Mouse (Mus musculus) heart, embryonic 16.5 days (tissue): ENCODE measurements around the gene Hint2. TPM values are rescaled to one million over a fixed set of nuclear protein-coding genes. Genes with fewer than 3 reads are reported as not detected.
A peak's percentile ranks its signal among the peaks of the same experiment; 100 is the strongest.

Experiments used
- ATAC-seq: fragments of 200-750 bp; cut with Nextera tagmentation; replicated peaks from 2 replicates; pipeline ENCODE4 v1.8.0; 2017; ENCODE audit warnings: moderate number of reproducible peaks; ENCODE audit not compliant: insufficient read depth, low FRiP score; ENCODE audit errors: extremely low read depth
- H3K27ac ChIP-seq: fragments of 300-500 bp; sonication (generic); 2 replicates; pipeline ENCODE4 v1.5.1; 2014; ENCODE audit warnings: mild to moderate bottlenecking, low read length, control low read depth, moderate library complexity
- H3K27me3 ChIP-seq: fragments of 300-500 bp; sonication (generic); 2 replicates; pipeline ENCODE4 v1.6.1; 2014; ENCODE audit warnings: low read length, mixed read lengths; ENCODE audit not compliant: control insufficient read depth, insufficient read depth
- H3K36me3 ChIP-seq: fragments of 300-500 bp; sonication (generic); 2 replicates; pipeline ENCODE4 v1.6.1; 2014; ENCODE audit not compliant: control insufficient read depth, insufficient read depth
- H3K4me1 ChIP-seq: fragments of 300-500 bp; sonication (generic); 2 replicates; pipeline ENCODE4 v1.6.1; 2014; ENCODE audit warnings: low read length, mixed read lengths; ENCODE audit not compliant: control insufficient read depth, insufficient read depth
- H3K4me2 ChIP-seq: fragments of 300-500 bp; sonication (generic); 2 replicates; pipeline ENCODE4 v1.6.1; 2014; ENCODE audit warnings: low read depth, mild to moderate bottlenecking, control low read depth, low read length
- H3K4me3 ChIP-seq: fragments of 300-500 bp; sonication (generic); 2 replicates; pipeline ENCODE4 v1.5.1; 2014; ENCODE audit warnings: mild to moderate bottlenecking, control low read depth, low read length
- H3K9ac ChIP-seq: fragments of 300-500 bp; sonication (generic); 2 replicates; pipeline ENCODE4 v1.6.1; 2014; ENCODE audit warnings: low read length, control low read depth
- H3K9me3 ChIP-seq: fragments of 300-500 bp; sonication (generic); replicated peaks from 2 replicates; pipeline ENCODE4 v1.6.1; 2016; ENCODE audit warnings: low read length; ENCODE audit not compliant: control insufficient read depth
- WGBS: fragments of 180-500 bp; shearing (Covaris S2); extraction: QIAGEN DNeasy Blood & Tissue Kit; methylation state at CpG from one replicate; pipeline ENCODE4 v1.1.7; 2014; 5-methylcytosine and 5-hydroxymethylcytosine counted together
- polyA plus RNA-seq: library from polyadenylated mRNA; unstranded; fragments of >200 nt; fragmentation: Nextera tagmentation; extraction: Ambion mirVana; gene quantifications from 2 replicates; pipeline ENCODE4 v1.2.1, GENCODE M21; 2015

The Hint2 gene
- polyA plus RNA-seq, 1 experiment from 2014 or later = 172 TPM

- Histone ChIP-seq H3K36me3 (no peaks in the 10 kb centered on the region), H3K27me3 (no peaks in the 10 kb centered on the region), H3K4me2 (no peak overlapping the region), H3K4me1 (peaks cover 5% of the 10 kb centered on the region), H3K27ac (no peak overlapping the region), H3K9ac (no peak overlapping the region), H3K4me3 (no peak overlapping the region), H3K9me3 (no peaks in the 10 kb centered on the region)
- no peak for ATAC-seq
- 69% methylated on average over 9 of the region's 9 CpGs for WGBS
These were observed 16.2 kb downstream of the Hint2 start for GRCm38 (mm10) chr4:43640076-43640475.

GRCm38 (mm10) chr4:43636751-43637150 is 19.5 kb downstream of the Hint2 start:
- H3K27ac ChIP-seq = no peak overlapping the region
- 80% methylated on average over 6 of the region's 6 CpGs for WGBS
- H3K4me2 ChIP-seq = no peak overlapping the region
- no peak overlapping the region for H3K4me3 ChIP-seq
- no peaks in the 10 kb centered on the region for H3K9me3 ChIP-seq
- H3K27me3 ChIP-seq = no peaks in the 10 kb centered on the region
- H3K4me1 ChIP-seq = peaks cover 16% of the 10 kb centered on the region
- no peaks in the 10 kb centered on the region for H3K36me3 ChIP-seq
- H3K9ac ChIP-seq = no peak overlapping the region
- no peak for ATAC-seq

GRCm38 (mm10) chr4:43634621-43635374 is 21.5 kb downstream of the Hint2 start:
- Histone ChIP-seq H3K27ac (no peak overlapping the region), H3K9me3 (no peaks in the 10 kb centered on the region), H3K4me1 (peaks cover 23% of the 10 kb centered on the region), H3K4me3 (no peak overlapping the region), H3K9ac (no peak overlapping the region), H3K4me2 (no peak overlapping the region), H3K36me3 (no peaks in the 10 kb centered on the region), H3K27me3 (no peaks in the 10 kb centered on the region)
- WGBS = 86% methylated on average over 7 of the region's 7 CpGs
- no peak for ATAC-seq

GRCm38 (mm10) chr4:43633736-43634135 is 22.5 kb downstream of the Hint2 start:
- Histone ChIP-seq H3K9me3 (no peaks in the 10 kb centered on the region), H3K4me3 (no peak overlapping the region), H3K4me1 (peaks cover 23% of the 10 kb centered on the region), H3K27ac (no peak overlapping the region), H3K9ac (no peak overlapping the region), H3K36me3 (no peaks in the 10 kb centered on the region), H3K4me2 (no peak overlapping the region), H3K27me3 (no peaks in the 10 kb centered on the region)
- ATAC-seq = no peak
- WGBS = 88% methylated on average over 2 of the region's 2 CpGs

GRCm38 (mm10) chr4:43633296-43633695 is 23.0 kb downstream of the Hint2 start:
- H3K27me3 ChIP-seq = no peaks in the 10 kb centered on the region
- no peaks in the 10 kb centered on the region for H3K9me3 ChIP-seq
- H3K4me1 ChIP-seq = peaks cover 23% of the 10 kb centered on the region
- no peak overlapping the region for H3K4me2 ChIP-seq
- H3K4me3 ChIP-seq = no peak overlapping the region
- H3K27ac ChIP-seq = no peak overlapping the region
- 87% methylated on average over 8 of the region's 8 CpGs for WGBS
- ATAC-seq = no peak
- no peak overlapping the region for H3K9ac ChIP-seq
- no peaks in the 10 kb centered on the region for H3K36me3 ChIP-seq

DNA sequence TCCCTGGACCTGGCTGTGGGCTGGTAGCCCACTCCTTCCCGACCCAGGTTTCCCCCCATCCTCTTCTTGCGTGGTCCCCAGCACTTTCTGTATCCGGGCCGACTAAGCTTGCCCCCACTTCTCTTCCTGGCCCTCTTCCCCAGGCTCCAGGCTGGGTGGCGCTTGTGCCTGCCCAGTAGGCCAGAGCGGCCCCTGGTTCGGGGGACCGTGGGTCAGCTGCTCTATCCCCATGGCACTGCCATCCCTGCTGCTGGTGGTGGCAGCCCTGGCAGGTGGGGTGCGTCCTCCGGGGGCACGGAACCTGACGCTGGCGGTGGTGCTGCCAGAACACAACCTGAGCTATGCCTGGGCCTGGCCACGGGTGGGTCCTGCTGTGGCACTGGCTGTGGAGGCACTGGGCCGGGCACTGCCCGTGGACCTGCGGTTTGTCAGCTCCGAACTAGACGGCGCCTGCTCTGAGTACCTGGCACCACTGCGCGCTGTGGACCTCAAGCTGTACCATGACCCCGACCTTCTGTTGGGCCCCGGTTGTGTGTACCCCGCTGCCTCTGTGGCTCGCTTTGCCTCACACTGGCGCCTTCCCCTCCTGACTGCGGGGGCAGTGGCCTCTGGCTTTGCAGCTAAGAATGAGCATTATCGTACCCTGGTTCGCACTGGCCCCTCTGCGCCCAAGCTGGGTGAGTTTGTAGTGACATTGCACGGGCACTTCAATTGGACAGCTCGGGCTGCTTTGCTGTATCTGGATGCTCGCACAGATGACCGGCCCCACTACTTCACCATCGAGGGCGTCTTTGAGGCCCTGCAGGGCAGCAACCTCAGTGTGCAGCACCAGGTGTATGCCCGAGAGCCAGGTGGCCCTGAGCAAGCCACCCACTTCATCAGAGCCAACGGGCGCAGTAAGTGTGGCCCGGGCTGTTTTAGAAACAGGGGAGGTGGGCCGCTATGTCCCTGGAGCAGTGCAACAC is 24.0 kb downstream of the Hint2 start:
- H3K27me3 ChIP-seq = no peaks in the 10 kb centered on the region
- H3K4me2 ChIP-seq = peak overlapping the region; percentile 71
- WGBS = 51% methylated on average over 42 of the region's 42 CpGs
- peak overlapping the region; percentile 92 for H3K9ac ChIP-seq
- no peaks in the 10 kb centered on the region for H3K36me3 ChIP-seq
- H3K27ac ChIP-seq = no peak overlapping the region; the same call in 1 of the 2 replicates
- H3K9me3 ChIP-seq = no peaks in the 10 kb centered on the region
- H3K4me3 ChIP-seq = peak overlapping the region; percentile 70
- ATAC-seq = peak; percentile 41
- H3K4me1 ChIP-seq = peaks cover 23% of the 10 kb centered on the region

GRCm38 (mm10) chr4:43631046-43631955 is 25.0 kb downstream of the Hint2 start, which contains the start of gene Npr2:
Npr2 (plus strand) TSS chr4:43631935.
- peak within 1 kb of the TSS; percentile 82 for H3K27ac ChIP-seq
- peak within 1 kb of the TSS; percentile 92 for H3K9ac ChIP-seq
- peaks cover 23% of the 10 kb centered on the region for H3K4me1 ChIP-seq
- WGBS = 1% methylated on average over 54 of the region's 70 CpGs
- no peaks in the 10 kb centered on the region for H3K9me3 ChIP-seq
- H3K4me2 ChIP-seq = peak within 1 kb of the TSS; percentile 71
- H3K36me3 ChIP-seq = no peaks in the 10 kb centered on the region
- H3K4me3 ChIP-seq = peak within 1 kb of the TSS; percentile 70
- peak; percentile 60 for ATAC-seq
- no peaks in the 10 kb centered on the region for H3K27me3 ChIP-seq

GRCm38 (mm10) chr4:43630671-43631045 is 25.6 kb downstream of the Hint2 start:
- Histone ChIP-seq H3K9me3 (peaks cover under 1% of the 10 kb centered on the region; the same call in 1 of the 2 replicates), H3K36me3 (no peaks in the 10 kb centered on the region), H3K27ac (peak overlapping the region; percentile 82), H3K4me3 (peak overlapping the region; percentile 70), H3K27me3 (no peaks in the 10 kb centered on the region), H3K4me2 (peak overlapping the region; percentile 71), H3K4me1 (peaks cover 23% of the 10 kb centered on the region), H3K9ac (peak overlapping the region; percentile 92)
- ATAC-seq = no peak; the same call in 1 of the 2 replicates
- WGBS = 30% methylated on average over 5 of the region's 5 CpGs
